Comparison of ENCODE assay signal across 31 mouse cellular contexts in the genomic region with DNA sequence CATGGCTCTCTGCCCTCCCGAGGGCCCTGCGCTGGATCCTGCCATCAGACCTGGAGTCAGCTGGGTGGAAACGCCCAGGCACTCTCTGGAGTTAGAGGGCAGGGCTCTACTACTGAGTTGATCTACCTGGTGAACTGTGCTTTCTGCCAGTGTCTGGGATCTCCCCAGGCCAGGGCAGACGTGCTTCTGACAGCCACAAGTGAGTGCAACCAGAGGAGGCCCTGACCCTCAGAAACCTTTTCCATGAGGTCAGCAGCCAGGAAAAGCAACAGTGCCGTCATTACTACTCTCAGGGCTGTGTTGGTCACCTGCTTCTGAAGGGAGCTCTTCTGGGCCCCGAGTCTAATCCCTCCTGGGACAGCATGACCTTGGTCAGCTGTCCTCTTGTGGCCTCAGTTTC. TPM values are rescaled to one million over a fixed set of nuclear protein-coding genes. Genes with fewer than 3 reads are reported as not detected.
A peak's percentile ranks its signal among the peaks of the same experiment; 100 is the strongest.
DNase-seq lines count a peak whose midpoint lies in the region; ATAC-seq and TF ChIP-seq lines count a peak whose summit lies in the region.
"Had no signal": no experiment of that assay in that cellular context is flagged by ENCODE, and none has a peak within 500 bp of the region (broad histone marks: within the 10 kb centered on the region; RNA-seq: fewer than 3 reads in every experiment).

No protein-coding gene starts in this region.

- no peaks in the 10 kb centered on the region for H3K9me3 ChIP-seq in heart, embryonic 13.5 days
- no peaks in the 10 kb centered on the region for H3K9me3 ChIP-seq in hindbrain, embryonic 16.5 days (ENCODE audit: control insufficient read depth, low read length)
- H3K9me3 ChIP-seq: embryonic facial prominence, embryonic 15.5 days; forebrain, embryonic 15.5 days; G1E; hindbrain, embryonic 13.5 days; liver, embryonic 15.5 days; lung, embryonic 15.5 days; midbrain, embryonic 15.5 days; neural tube, embryonic 12.5 days had no signal

- H3K4me3 ChIP-seq in gastrocnemius, adult 2 months = no peak overlapping the region; the same call in 1 of the 2 replicates
- H3K4me3 ChIP-seq in heart, adult 2 months = no peak overlapping the region
- no peak overlapping the region for H3K4me3 ChIP-seq in heart, embryonic 13.5 days
- H3K4me3 ChIP-seq in hindbrain, embryonic 16.5 days (ENCODE audit: low read length) = no peak overlapping the region
- H3K4me3 ChIP-seq: embryonic facial prominence, embryonic 15.5 days; forebrain, embryonic 15.5 days; hindbrain, embryonic 13.5 days; liver, embryonic 15.5 days; lung, embryonic 15.5 days; midbrain, embryonic 15.5 days; neural tube, embryonic 12.5 days had no signal

- TF ChIP-seq POLR2A in heart, adult 2 months (IDR thresholded peaks at IDR 0.05; ENCODE audit: insufficient read depth, low read depth, low read length) = 0 out of 2 replicates have a peak, but pooled peaks have one; percentile 30

- peak overlapping the region; percentile 4; the same call in 1 of the 2 replicates for H3K9ac ChIP-seq in heart, adult 2 months (ENCODE audit: low read depth, low read length)
- peak overlapping the region; percentile 69 for H3K9ac ChIP-seq in heart, embryonic 13.5 days
- H3K9ac ChIP-seq in hindbrain, embryonic 16.5 days (ENCODE audit: low read depth, low read length) = no peak overlapping the region
- H3K9ac ChIP-seq: embryonic facial prominence, embryonic 15.5 days; forebrain, embryonic 15.5 days; hindbrain, embryonic 13.5 days; liver, embryonic 15.5 days; lung, embryonic 15.5 days; midbrain, embryonic 15.5 days; neural tube, embryonic 12.5 days had no signal

- peaks cover 5% of the 10 kb centered on the region; the same call in 1 of the 2 replicates for H3K36me3 ChIP-seq in heart, adult 2 months (ENCODE audit: control insufficient read depth, insufficient read depth, low read length)
- peaks cover 52% of the 10 kb centered on the region for H3K36me3 ChIP-seq in heart, embryonic 13.5 days
- H3K36me3 ChIP-seq in hindbrain, embryonic 16.5 days (ENCODE audit: control insufficient read depth, insufficient read depth, low read length) = no peaks in the 10 kb centered on the region
- H3K36me3 ChIP-seq: embryonic facial prominence, embryonic 15.5 days; forebrain, embryonic 15.5 days; hindbrain, embryonic 13.5 days; liver, embryonic 15.5 days; lung, embryonic 15.5 days; midbrain, embryonic 15.5 days; neural tube, embryonic 12.5 days had no signal

- DNase-seq in gastrocnemius, adult 2 months = peak; percentile 73
- DNase-seq in gastrocnemius, postnatal 14 days = no peak
- DNase-seq in heart, adult 2 months = peak; percentile 61 to 81
- peak; percentile 31 to 56 for DNase-seq in heart, postnatal 14 days
- DNase-seq in kidney, adult 8-10 months = no peak
- no peak for DNase-seq in spleen, adult 12 weeks (ENCODE audit: low spot score)
- DNase-seq: adrenal gland, adult 2 months; cerebellum, adult 2 months; kidney, adult 2 months; kidney, postnatal 14 days; left cerebral cortex, postnatal 4 days; liver; lung, postnatal 4 days; right cerebral cortex, postnatal 25 days; thymus, adult 2 months; thymus, postnatal 4 days had no signal

- H3K79me2 ChIP-seq in heart, adult 2 months (replicated peaks; ENCODE audit: control insufficient read depth, insufficient read depth, low read length) = no peaks in the 10 kb centered on the region

- peak; percentile 83 for TF ChIP-seq EP300 in heart, adult 2 months (IDR thresholded peaks at IDR 0.05; ENCODE audit: insufficient read depth, low read depth, low read length)

- TF ChIP-seq CTCF in gastrocnemius, adult 2 months (IDR thresholded peaks at IDR 0.05) = no peak
- TF ChIP-seq CTCF in heart, adult 2 months (IDR thresholded peaks at IDR 0.05) = no peak

- peak; percentile 59 for ATAC-seq in heart, embryonic 13.5 days (ENCODE audit: extremely low read depth, insufficient number of reproducible peaks, low FRiP score, low TSS enrichment)
- ATAC-seq in hindbrain, embryonic 16.5 days = no peak
- ATAC-seq: CD4-positive, CD25-positive, alpha-beta regulatory T cell, adult 4 months; forebrain, embryonic 15.5 days; midbrain, embryonic 15.5 days had no signal

- H3K27me3 ChIP-seq in heart, adult 2 months (ENCODE audit: control insufficient read depth, insufficient read depth, low read length) = no peaks in the 10 kb centered on the region
- no peaks in the 10 kb centered on the region for H3K27me3 ChIP-seq in heart, embryonic 13.5 days (replicated peaks)
- no peaks in the 10 kb centered on the region for H3K27me3 ChIP-seq in hindbrain, embryonic 16.5 days (replicated peaks; ENCODE audit: control insufficient read depth, insufficient read depth, low read length)
- H3K27me3 ChIP-seq: embryonic facial prominence, embryonic 15.5 days; forebrain, embryonic 15.5 days; lung, embryonic 15.5 days; midbrain, embryonic 15.5 days had no signal

- H3K4me2 ChIP-seq in heart, embryonic 13.5 days = no peak overlapping the region
- no peak overlapping the region for H3K4me2 ChIP-seq in hindbrain, embryonic 16.5 days (ENCODE audit: low read length)
- H3K4me2 ChIP-seq: embryonic facial prominence, embryonic 15.5 days; forebrain, embryonic 15.5 days; hindbrain, embryonic 13.5 days; liver, embryonic 15.5 days; lung, embryonic 15.5 days; midbrain, embryonic 15.5 days; neural tube, embryonic 12.5 days had no signal

- WGBS in heart, adult 2 months = 46% methylated on average over 6 of the region's 6 CpGs
- WGBS in heart, embryonic 13.5 days = 31% methylated on average over 6 of the region's 6 CpGs
- WGBS in hindbrain, embryonic 16.5 days = 77% methylated on average over 6 of the region's 6 CpGs

- intact Hi-C loops in gastrocnemius, adult 2 months (cut with DNase I) = no loop called here
- intact Hi-C loops in gastrocnemius, postnatal 14 days (cut with DNase I; ENCODE audit: low total_unique reads) = no loop called here
- intact Hi-C loops in heart, adult 2 months (cut with DNase I) = no loop called here
- intact Hi-C loops in heart, postnatal 14 days (cut with DNase I) = no loop called here

- peak overlapping the region; percentile 84 for H3K27ac ChIP-seq in gastrocnemius, adult 2 months
- H3K27ac ChIP-seq in heart, adult 2 months = peak overlapping the region; percentile 79
- peak overlapping the region; percentile 98 for H3K27ac ChIP-seq in heart, embryonic 13.5 days (replicated peaks)
- H3K27ac ChIP-seq in hindbrain, embryonic 16.5 days (ENCODE audit: low read depth, low read length) = no peak overlapping the region
- H3K27ac ChIP-seq: embryonic facial prominence, embryonic 15.5 days; forebrain, embryonic 15.5 days; hindbrain, embryonic 13.5 days; liver, embryonic 15.5 days; lung, embryonic 15.5 days; midbrain, embryonic 15.5 days; neural tube, embryonic 12.5 days had no signal

- H3K4me1 ChIP-seq in heart, adult 2 months (ENCODE audit: control insufficient read depth, insufficient read depth, low read length) = peaks cover 19% of the 10 kb centered on the region
- H3K4me1 ChIP-seq in heart, embryonic 13.5 days = peaks cover 88% of the 10 kb centered on the region
- no peaks in the 10 kb centered on the region for H3K4me1 ChIP-seq in hindbrain, embryonic 16.5 days (ENCODE audit: control insufficient read depth, insufficient read depth, low read depth, low read length)
- H3K4me1 ChIP-seq: forebrain, embryonic 15.5 days had no signal

RNA-seq across cellular contexts. Expression of a gene that starts 19.6 kb away (rescaled TPM):
- total RNA-seq in gastrocnemius, adult 2 months (2021) = 100 to 1,000 TPM; 238 to 380 TPM
- 100 to 1,000 TPM; 119 to 131 TPM for total RNA-seq in gastrocnemius, postnatal 14 days (2021)
- 100 to 1,000 TPM; 117 to 137 TPM for total RNA-seq in heart, adult 2 months (2021)
- polyA plus RNA-seq in heart, adult 2 months (2012; rRNA removed) = 32.3 and 32.4 TPM in 2 replicates
- 21.4 and 23.5 TPM in 2 replicates for polyA plus RNA-seq in heart, embryonic 13.5 days (2015; fragmentation: Nextera tagmentation; extraction: Ambion mirVana)
- total RNA-seq in heart, postnatal 14 days (2021) = 10 to 100 TPM; 81.4 to 86.0 TPM
- polyA plus RNA-seq in hindbrain, embryonic 16.5 days (2015; fragmentation: Nextera tagmentation; extraction: Ambion mirVana) = 0.10 and 0.27 TPM in 2 replicates

RNA-seq across cellular contexts. Expression of a gene that starts 37.6 kb away (rescaled TPM):
- total RNA-seq in gastrocnemius, adult 2 months (2021) = under 1 TPM; 0.26 to 0.47 TPM
- under 1 TPM; 0.43 to 0.66 TPM for total RNA-seq in gastrocnemius, postnatal 14 days (2021)
- total RNA-seq in heart, adult 2 months (2021) = under 1 TPM; 0.18 to 0.20 TPM
- 0.08 and 0.20 TPM in 2 replicates for polyA plus RNA-seq in heart, adult 2 months (2012; rRNA removed)
- polyA plus RNA-seq in heart, embryonic 13.5 days (2015; fragmentation: Nextera tagmentation; extraction: Ambion mirVana) = 0.05 and 0.11 TPM in 2 replicates
- under 1 TPM; 0.33 to 0.34 TPM for total RNA-seq in heart, postnatal 14 days (2021)
- polyA plus RNA-seq in hindbrain, embryonic 16.5 days (2015; fragmentation: Nextera tagmentation; extraction: Ambion mirVana) = 0.05 TPM in 1 of 2 replicates, not detected in the other
- total RNA-seq: common myeloid progenitor, adult 5-6 weeks; G1E; granulocyte monocyte progenitor cell, adult 5-6 weeks; layer of hippocampus, postnatal 14 days had no signal
- polyA plus RNA-seq: adrenal gland, adult 2 months; CD4-positive, CD25-positive, alpha-beta regulatory T cell, adult 4 months; embryonic facial prominence, embryonic 15.5 days; forebrain, embryonic 15.5 days; G1E; hindbrain, embryonic 13.5 days; lung, embryonic 15.5 days; midbrain, embryonic 15.5 days; neural tube, embryonic 12.5 days; stomach, embryonic 14.5 days had no signal

Comparison
In these comparisons a context has a peak if more than half of its experiments do, and no peak if none do; other contexts are left out.
1. DNase-seq: peak in gastrocnemius, adult 2 months (single experiment), heart, adult 2 months (2 of 2) and heart, postnatal 14 days (2 of 2); none in gastrocnemius, postnatal 14 days (single experiment), kidney, adult 8-10 months (0 of 2) and spleen, adult 12 weeks (single experiment).